Mouse (Mus musculus) myocyte (in vitro differentiated cells): Measurements from ENCODE around the gene Avpr1b.

Experiments used
- E2F4 ChIP-seq: IDR thresholded peaks from one replicate; pipeline ENCODE4 v1.6.1; 2011; ENCODE audit warnings: mild to moderate bottlenecking, control low read depth, moderate library complexity; ENCODE audit not compliant: insufficient read depth
- MAX ChIP-seq: IDR thresholded peaks from one replicate; pipeline ENCODE4 v1.6.1; 2011; ENCODE audit warnings: low read depth, mild to moderate bottlenecking, control low read depth
- POLR2A ChIP-seq: IDR thresholded peaks from one replicate; pipeline ENCODE4 v1.6.1; 2011; ENCODE audit warnings: low read depth, mild to moderate bottlenecking, control low read depth, moderate library complexity; ENCODE audit not compliant: insufficient read length
- TCF3 ChIP-seq: IDR thresholded peaks from one replicate; pipeline ENCODE4 v1.6.1; 2011; ENCODE audit warnings: low read depth, control low read depth; ENCODE audit not compliant: insufficient read length
- USF1 ChIP-seq: IDR thresholded peaks from one replicate; pipeline ENCODE4 v1.6.1; 2011; ENCODE audit warnings: low read depth, mild to moderate bottlenecking, control low read depth, moderate library complexity

- TF ChIP-seq POLR2A = no peak
- TF ChIP-seq USF1 = no peak
- TF ChIP-seq MAX = no peak
- TF ChIP-seq TCF3 = no peak
- no peak for TF ChIP-seq E2F4
Measured at GRCm38 (mm10) chr1:131551956-131552355, 47.1 kb upstream of the Avpr1b start.
